Mouse (Mus musculus): ENCODE data around the gene Pithd1. TPM values are rescaled to one million over a fixed set of nuclear protein-coding genes. Genes with fewer than 3 reads are reported as not detected.
"Not testable (repeated sequence)": the region's sequence is repeated elsewhere in the genome, so short reads cannot be mapped to it uniquely, and the experiment has no call there.

Pithd1 gene
- total and polyA plus RNA-seq, 3 experiments = 62.8 to 77.7 TPM; not detected in 1

GRCm38 (mm10) chr4:135980223-135980622, 6.8 kb downstream of the Pithd1 start:
- H3K36me3 ChIP-seq (ENCODE audit: control insufficient read depth in 1 of 2, insufficient read depth in 2 of 2, low read length in 2 of 2) = peaks cover 35 to 38% of the 10 kb centered on the region in 2 experiments
- H3K27me3 ChIP-seq (ENCODE audit: control insufficient read depth in 1 of 2, insufficient read depth in 2 of 2, low read length in 2 of 2); H3K9ac ChIP-seq (ENCODE audit: control insufficient read depth, low read depth, low read length, poor library complexity, severe bottlenecking); H3K79me2 ChIP-seq (ENCODE audit: control insufficient read depth, insufficient read depth, low read length, poor library complexity); H3K9me3 ChIP-seq (replicated peaks; ENCODE audit: insufficient read depth, low read length); H3K4me3 ChIP-seq (ENCODE audit: control insufficient read depth in 1 of 2, insufficient read depth in 1 of 2, low read depth in 2 of 2, low read length in 2 of 2): not testable (repeated sequence)
- DNase-seq (ENCODE audit: low read depth, low spot score) = peak; percentile 47
- H3K27ac ChIP-seq (ENCODE audit: control insufficient read depth, low read depth, low read length) = peak overlapping the region; percentile 42; the same call in 1 of the 2 replicates
- H3K4me1 ChIP-seq (ENCODE audit: control insufficient read depth in 1 of 2, insufficient read depth in 2 of 2, low read length in 2 of 2) = peaks cover 16 to 26% of the 10 kb centered on the region in 2 experiments
- TF ChIP-seq ZNF384 (IDR thresholded peaks at IDR 0.05; ENCODE audit: low read depth, low read length) (peak; percentile 88), TBP (IDR thresholded peaks at IDR 0.05; ENCODE audit: low read depth, low read length) (peak; percentile 90), MAFK (IDR thresholded peaks at IDR 0.05; ENCODE audit: borderline replicate concordance, low read depth, low read length) (0 out of 2 replicates have a peak, but pooled peaks have one; percentile 8)

GRCm38 (mm10) chr4:135976146-135976545, 10.9 kb downstream of the Pithd1 start:
- Histone ChIP-seq H3K9me3 (replicated peaks; ENCODE audit: insufficient read depth, low read length) (no peaks in the 10 kb centered on the region), H3K9ac (ENCODE audit: control insufficient read depth, low read depth, low read length, poor library complexity, severe bottlenecking) (no peak overlapping the region), H3K79me2 (ENCODE audit: control insufficient read depth, insufficient read depth, low read length, poor library complexity) (peaks cover 12% of the 10 kb centered on the region), H3K4me3 (ENCODE audit: control insufficient read depth in 1 of 2, insufficient read depth in 1 of 2, low read depth in 2 of 2, low read length in 2 of 2) (no peak overlapping the region), H3K36me3 (ENCODE audit: control insufficient read depth in 1 of 2, insufficient read depth in 2 of 2, low read length in 2 of 2) (peaks cover 19 to 20% of the 10 kb centered on the region in 2 experiments), H3K27ac (ENCODE audit: control insufficient read depth, low read depth, low read length) (no peak overlapping the region), H3K27me3 (ENCODE audit: control insufficient read depth in 1 of 2, insufficient read depth in 2 of 2, low read length in 2 of 2) (no peaks in the 10 kb centered on the region), H3K4me1 (ENCODE audit: control insufficient read depth in 1 of 2, insufficient read depth in 2 of 2, low read length in 2 of 2) (peaks cover 6 to 26% of the 10 kb centered on the region in 2 experiments)
- no peak for DNase-seq (ENCODE audit: low read depth, low spot score)
- TF ChIP-seq MAFK (IDR thresholded peaks at IDR 0.05; ENCODE audit: borderline replicate concordance, low read depth, low read length) = no peak

- Histone ChIP-seq H3K9me3 (replicated peaks; ENCODE audit: insufficient read depth, low read length) (no peaks in the 10 kb centered on the region), H3K9ac (ENCODE audit: control insufficient read depth, low read depth, low read length, poor library complexity, severe bottlenecking) (peak overlapping the region; percentile 83), H3K27me3 (ENCODE audit: control insufficient read depth in 1 of 2, insufficient read depth in 2 of 2, low read length in 2 of 2) (no peaks in the 10 kb centered on the region), H3K4me1 (ENCODE audit: control insufficient read depth in 1 of 2, insufficient read depth in 2 of 2, low read length in 2 of 2) (peaks cover 0 to 22% of the 10 kb centered on the region in 2 experiments; a peak in 3 of 4 replicates), H3K79me2 (ENCODE audit: control insufficient read depth, insufficient read depth, low read length, poor library complexity) (peaks cover 16% of the 10 kb centered on the region), H3K4me3 (ENCODE audit: control insufficient read depth in 1 of 2, insufficient read depth in 1 of 2, low read depth in 2 of 2, low read length in 2 of 2) (peak overlapping the region; percentile 68 to 90), H3K27ac (ENCODE audit: control insufficient read depth, low read depth, low read length) (peak overlapping the region; percentile 95), H3K36me3 (ENCODE audit: control insufficient read depth in 1 of 2, insufficient read depth in 2 of 2, low read length in 2 of 2) (peaks cover 11% of the 10 kb centered on the region in 2 experiments; a peak in 3 of 4 replicates)
- DNase-seq (ENCODE audit: low read depth, low spot score) = peak; percentile 80
- TF ChIP-seq CHD2 (IDR thresholded peaks at IDR 0.05; ENCODE audit: low read length) = no peak
- no peak for TF ChIP-seq RAD21 (IDR thresholded peaks at IDR 0.05; ENCODE audit: low read depth, low read length)
- TF ChIP-seq MXI1 (IDR thresholded peaks at IDR 0.05; ENCODE audit: low read depth, low read length) = peak; percentile 29; the same call in 1 of the 2 replicates
- TF ChIP-seq NELFE (IDR thresholded peaks at IDR 0.05; ENCODE audit: low read depth, low read length) = peak; percentile 53; the same call in 1 of the 2 replicates
- TF ChIP-seq MYC (IDR thresholded peaks at IDR 0.05; ENCODE audit: low read depth, low read length) = no peak
- peak; percentile 66 for TF ChIP-seq ZNF384 (IDR thresholded peaks at IDR 0.05; ENCODE audit: low read depth, low read length)
- TF ChIP-seq SIN3A (IDR thresholded peaks at IDR 0.05; ENCODE audit: low read length) = peak; percentile 62
- no peak; the same call in 1 of the 2 replicates for TF ChIP-seq MAFK (IDR thresholded peaks at IDR 0.05; ENCODE audit: borderline replicate concordance, low read depth, low read length)
- TF ChIP-seq POLR2A (IDR thresholded peaks at IDR 0.05; ENCODE audit: control insufficient read depth in 1 of 2, insufficient read depth in 1 of 2, low read depth in 1 of 2, low read length in 2 of 2, poor library complexity in 1 of 2) = peak; percentile 9; a peak in 1 of 4 replicates
- peak; percentile 44; the same call in 1 of the 2 replicates for TF ChIP-seq MYB (IDR thresholded peaks at IDR 0.05; ENCODE audit: low read depth, low read length)
- TF ChIP-seq MAX (IDR thresholded peaks at IDR 0.05; ENCODE audit: low read length) = no peak
- peak; percentile 61; the same call in 1 of the 2 replicates for TF ChIP-seq RCOR1 (IDR thresholded peaks at IDR 0.05; ENCODE audit: low read depth, low read length)
- TF ChIP-seq TBP (IDR thresholded peaks at IDR 0.05; ENCODE audit: low read depth, low read length) = peak; percentile 48
- no peak for TF ChIP-seq MEF2A (IDR thresholded peaks at IDR 0.05; ENCODE audit: extremely low read depth, insufficient replicate concordance, low read depth, low read length, poor library complexity, severe bottlenecking)
- TF ChIP-seq BHLHE40 (IDR thresholded peaks at IDR 0.05; ENCODE audit: borderline replicate concordance, low read depth, low read length) = no peak
- no peak for TF ChIP-seq ZKSCAN1 (IDR thresholded peaks at IDR 0.05; ENCODE audit: low read depth, low read length)
- no peak for TF ChIP-seq ELF1 (IDR thresholded peaks at IDR 0.05; ENCODE audit: low read depth, low read length)
- TF ChIP-seq ZC3H11A (IDR thresholded peaks at IDR 0.05; ENCODE audit: low read depth, low read length) = no peak
- no peak for TF ChIP-seq JUND (IDR thresholded peaks at IDR 0.05; ENCODE audit: low read depth, low read length)
- no peak for TF ChIP-seq USF2 (IDR thresholded peaks at IDR 0.05; ENCODE audit: borderline replicate concordance in 1 of 2, insufficient read depth in 1 of 2, low read depth in 1 of 2, low read length in 2 of 2)
- peak; percentile 68 for TF ChIP-seq TCF12 (IDR thresholded peaks at IDR 0.05; ENCODE audit: low read depth, low read length)
- no peak for TF ChIP-seq CTCF (IDR thresholded peaks at IDR 0.05 in 2 of 3, conservative IDR thresholded peaks at IDR 0.05 in 1 of 3; ENCODE audit: control insufficient read depth in 1 of 3, insufficient read depth in 1 of 3, low read depth in 2 of 3, low read length in 3 of 3, poor library complexity in 1 of 3, severe bottlenecking in 1 of 3)
These were observed 13.9 kb downstream of the Pithd1 start for GRCm38 (mm10) chr4:135972911-135973811.
